Mouse (Mus musculus) cerebellum, adult 18-20 months (tissue): ENCODE data around the gene Clpp.

Experiments
- DNase-seq, 2 experiments: peaks; one replicate each; pipeline ENCODE4 v3.0.0; 2021

Gene Clpp

DNA sequence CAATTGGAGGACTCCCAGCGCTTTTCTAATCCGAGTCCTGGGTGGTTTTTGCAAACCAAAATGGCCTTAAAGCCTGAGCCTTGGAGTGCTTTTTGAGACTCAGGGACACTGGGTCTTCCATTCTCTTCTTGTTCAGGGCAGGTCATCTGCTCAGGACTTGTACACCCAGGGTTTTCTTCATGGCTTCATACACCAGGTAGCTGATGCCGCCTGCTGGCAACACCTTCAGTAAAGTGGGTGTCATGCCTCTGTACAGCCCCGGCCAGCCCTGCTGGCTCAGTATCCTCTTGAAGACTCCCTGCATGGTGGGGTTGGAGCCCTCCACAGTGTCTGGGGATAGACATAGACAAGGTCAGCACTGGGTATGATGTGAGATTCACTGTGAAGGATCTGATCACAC, 42.7 kb downstream of the Clpp start:
- DNase-seq = peak in 1 of 2 experiments; percentile 36

DNA sequence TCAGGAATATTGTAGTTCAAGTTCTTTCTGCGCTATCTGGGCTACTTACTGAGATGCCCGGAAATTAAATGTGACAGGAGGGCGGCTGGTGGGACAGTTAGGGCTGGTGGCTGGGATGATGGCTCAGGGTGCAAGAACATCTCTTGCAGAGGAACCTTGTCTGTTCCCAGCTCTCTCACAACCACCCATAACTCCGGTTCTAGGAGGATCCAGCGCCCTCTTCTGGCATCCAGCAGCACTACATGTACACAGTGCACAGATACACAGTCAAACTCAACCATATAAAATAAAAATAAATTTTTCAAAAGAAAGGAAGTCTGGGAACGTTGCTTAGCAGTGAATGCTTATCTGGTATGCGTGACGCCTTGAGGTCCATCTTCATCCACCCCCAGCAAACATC, 48.9 kb downstream of the Clpp start:
- no peak for DNase-seq

DNA sequence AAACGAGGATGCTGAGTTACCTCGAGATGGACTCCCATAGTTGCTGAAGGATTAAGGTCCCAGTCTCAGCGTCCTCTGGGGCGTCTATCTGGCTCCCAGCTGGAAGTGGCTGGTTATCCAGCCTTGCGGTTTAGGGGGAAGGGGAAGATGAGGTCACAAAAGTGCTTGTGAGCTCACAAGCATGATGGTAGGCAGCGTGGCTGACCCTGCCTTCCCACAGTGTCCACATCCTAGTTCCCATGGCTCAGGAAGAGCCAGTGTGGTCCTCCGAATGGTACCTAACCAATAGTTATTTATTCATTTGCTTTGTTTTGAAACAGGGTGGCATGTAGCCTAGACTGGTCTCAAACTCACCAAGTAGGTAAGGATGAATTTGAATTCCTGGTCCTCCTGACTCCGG, 51.4 kb downstream of the Clpp start, which contains the start of gene Slc25a41:
Gene Slc25a41, minus strand, starts transcription at position 101 of the 400 bp plus-strand sequence.
- DNase-seq = no peak
